Mouse (Mus musculus) stomach, embryonic 14.5 days (tissue): Measurements from ENCODE around the gene Mest. TPM values are rescaled to one million over a fixed set of nuclear protein-coding genes. Genes with fewer than 3 reads are reported as not detected.

Experiments used
- ATAC-seq: fragments of 200-750 bp; cut with Nextera tagmentation; 2 replicates; pipeline ENCODE4 v1.8.0; 2017; ENCODE audit warnings: low read depth, moderate TSS enrichment; ENCODE audit not compliant: insufficient number of reproducible peaks, insufficient read depth, low FRiP score
- H3K27ac ChIP-seq: fragments of 300-500 bp; sonication (generic); 2 replicates; pipeline ENCODE4 v1.5.1; 2014; ENCODE audit warnings: mild to moderate bottlenecking, low read length, moderate library complexity, mixed read lengths
- H3K27me3 ChIP-seq: fragments of 300-500 bp; sonication (generic); 2 replicates; pipeline ENCODE4 v1.6.1; 2014; ENCODE audit warnings: low read length, control low read depth, mixed read lengths; ENCODE audit not compliant: control insufficient read depth, insufficient read depth
- H3K36me3 ChIP-seq: fragments of 300-500 bp; sonication (generic); 2 replicates; pipeline ENCODE4 v1.6.1; 2014; ENCODE audit warnings: mild to moderate bottlenecking, control low read depth, low read length, moderate library complexity, mixed read lengths; ENCODE audit not compliant: control insufficient read depth, insufficient read depth
- H3K4me1 ChIP-seq: fragments of 300-500 bp; sonication (generic); 2 replicates; pipeline ENCODE4 v1.6.1; 2014; ENCODE audit warnings: low read length, control low read depth, mixed read lengths; ENCODE audit not compliant: control insufficient read depth, insufficient read depth
- H3K4me2 ChIP-seq: fragments of 300-500 bp; sonication (generic); replicated peaks from 2 replicates; pipeline ENCODE4 v1.6.1; 2014; ENCODE audit warnings: low read depth, low read length, control low read depth
- H3K4me3 ChIP-seq: fragments of 300-500 bp; sonication (generic); 2 replicates; pipeline ENCODE4 v1.5.1; 2014; ENCODE audit warnings: low read depth, low read length, control low read depth
- H3K9ac ChIP-seq: fragments of 300-500 bp; sonication (generic); replicated peaks from 2 replicates; pipeline ENCODE4 v1.6.1; 2014; ENCODE audit warnings: low read depth, mild to moderate bottlenecking, control low read depth, low read length, moderate library complexity, mixed read lengths
- H3K9me3 ChIP-seq: fragments of 300-500 bp; sonication (generic); 2 replicates; pipeline ENCODE4 v1.6.1; 2016; ENCODE audit warnings: low read depth, low read length, control low read depth; ENCODE audit not compliant: control insufficient read depth
- WGBS: fragments of 180-500 bp; shearing (Covaris S2); extraction: QIAGEN DNeasy Blood & Tissue Kit; methylation state at CpG from one replicate; pipeline ENCODE4 v1.1.7; 2014; 5-methylcytosine and 5-hydroxymethylcytosine counted together
- polyA plus RNA-seq: library from polyadenylated mRNA; unstranded; fragments of >200 nt; fragmentation: Nextera tagmentation; extraction: Ambion mirVana; gene quantifications from 2 replicates; pipeline ENCODE4 v1.2.1, GENCODE M21; 2014

Mest gene
- polyA plus RNA-seq, 1 experiment from 2014 or later = 1,146 TPM

- Histone ChIP-seq H3K9ac (no peak overlapping the region), H3K4me2 (no peak overlapping the region), H3K4me3 (no peak overlapping the region), H3K27me3 (no peaks in the 10 kb centered on the region), H3K4me1 (peaks cover 13% of the 10 kb centered on the region), H3K27ac (no peak overlapping the region), H3K36me3 (no peaks in the 10 kb centered on the region), H3K9me3 (peaks cover 22% of the 10 kb centered on the region)
- 51% methylated on average over 18 of the region's 18 CpGs for WGBS
- no peak for ATAC-seq
Measured at GRCm38 (mm10) chr6:30732571-30733130, 9.3 kb downstream of the Mest start.

- no peak for ATAC-seq
- Histone ChIP-seq H3K9me3 (peaks cover 39% of the 10 kb centered on the region), H3K4me2 (no peak overlapping the region)
Measured at GRCm38 (mm10) chr6:30734465-30734864, 11.1 kb downstream of the Mest start.

GRCm38 (mm10) chr6:30734988-30735727, 11.8 kb downstream of the Mest start:
- Histone ChIP-seq H3K27me3 (no peaks in the 10 kb centered on the region), H3K36me3 (no peaks in the 10 kb centered on the region), H3K9ac (0 out of 2 replicates have a peak overlapping the region, but pooled peaks have one; percentile 0), H3K4me1 (peaks cover 6% of the 10 kb centered on the region), H3K4me3 (peak overlapping the region; percentile 11; the same call in 1 of the 2 replicates), H3K4me2 (peak overlapping the region; percentile 32), H3K9me3 (peaks cover 46% of the 10 kb centered on the region), H3K27ac (peak overlapping the region; percentile 84)
- 54% methylated on average over 22 of the region's 22 CpGs for WGBS
- ATAC-seq = no peak

More at GRCm38 (mm10) chr6:30734465-30734864, 11.1 kb downstream of the Mest start:
- H3K4me3 ChIP-seq = no peak overlapping the region
- H3K9ac ChIP-seq = no peak overlapping the region
- H3K27ac ChIP-seq = peak overlapping the region; percentile 84; the same call in 1 of the 2 replicates
- H3K4me1 ChIP-seq = peaks cover 13% of the 10 kb centered on the region
- no peaks in the 10 kb centered on the region for H3K27me3 ChIP-seq
- H3K36me3 ChIP-seq = no peaks in the 10 kb centered on the region
- 47% methylated on average over 6 of the region's 6 CpGs for WGBS

GRCm38 (mm10) chr6:30735728-30736371, 12.5 kb downstream of the Mest start:
- Histone ChIP-seq H3K36me3 (no peaks in the 10 kb centered on the region), H3K4me3 (peak overlapping the region; percentile 11; the same call in 1 of the 2 replicates), H3K9ac (0 out of 2 replicates have a peak overlapping the region, but pooled peaks have one; percentile 0), H3K4me2 (peak overlapping the region; percentile 32), H3K27ac (peak overlapping the region; percentile 84), H3K9me3 (peaks cover 46% of the 10 kb centered on the region), H3K4me1 (peaks cover 2% of the 10 kb centered on the region), H3K27me3 (no peaks in the 10 kb centered on the region)
- 51% methylated on average over 15 of the region's 15 CpGs for whole genome bisulfite sequencing
- no peak for ATAC-seq

- Histone ChIP-seq H3K27ac (peak overlapping the region; percentile 84; the same call in 1 of the 2 replicates), H3K27me3 (no peaks in the 10 kb centered on the region), H3K9ac (no peak overlapping the region), H3K36me3 (no peaks in the 10 kb centered on the region), H3K4me3 (no peak overlapping the region), H3K9me3 (peaks cover 46% of the 10 kb centered on the region), H3K4me1 (peaks cover 2% of the 10 kb centered on the region), H3K4me2 (peak overlapping the region; percentile 50; the same call in 1 of the 2 replicates)
- 47% methylated on average over 13 of the region's 13 CpGs for WGBS
- ATAC-seq = no peak
Measured at GRCm38 (mm10) chr6:30736372-30736762, 13.0 kb downstream of the Mest start.

GRCm38 (mm10) chr6:30736864-30737547, 13.7 kb downstream of the Mest start:
- Histone ChIP-seq H3K9ac (peak overlapping the region; percentile 18; the same call in 1 of the 2 replicates), H3K27me3 (no peaks in the 10 kb centered on the region), H3K36me3 (no peaks in the 10 kb centered on the region; the same call in 1 of the 2 replicates), H3K4me2 (peak overlapping the region; percentile 50), H3K9me3 (peaks cover 46% of the 10 kb centered on the region), H3K4me1 (peaks cover 2% of the 10 kb centered on the region), H3K27ac (peak overlapping the region; percentile 84; the same call in 1 of the 2 replicates), H3K4me3 (peak overlapping the region; percentile 46)
- 48% methylated on average over 29 of the region's 29 CpGs for WGBS
- 0 out of 2 replicates have a peak, but pooled peaks have one; percentile 39 for ATAC-seq

GRCm38 (mm10) chr6:30737548-30738463, 14.5 kb downstream of the Mest start:
- H3K27ac ChIP-seq = peak overlapping the region; percentile 62; the same call in 1 of the 2 replicates
- H3K4me3 ChIP-seq = peak overlapping the region; percentile 46
- H3K9ac ChIP-seq = peak overlapping the region; percentile 60
- peak; percentile 66; the same call in 1 of the 2 replicates for ATAC-seq
- peak overlapping the region; percentile 50 for H3K4me2 ChIP-seq
- H3K36me3 ChIP-seq = peaks cover 3% of the 10 kb centered on the region; the same call in 1 of the 2 replicates
- 45% methylated on average over 66 of the region's 66 CpGs for WGBS
- no peaks in the 10 kb centered on the region for H3K27me3 ChIP-seq
- H3K4me1 ChIP-seq = peaks cover 2% of the 10 kb centered on the region
- peaks cover 46% of the 10 kb centered on the region for H3K9me3 ChIP-seq
